Mouse (Mus musculus) megakaryocyte, adult 5-6 weeks (primary cell): ENCODE results near the gene Clca3a2. TPM values are rescaled to one million over a fixed set of nuclear protein-coding genes. Genes with fewer than 3 reads are reported as not detected.
"Not testable (repeated sequence)": the region's sequence is repeated elsewhere in the genome, so short reads cannot be mapped to it uniquely, and the experiment has no call there.

Experiments
- ATAC-seq: 2 replicates; pipeline ENCODE4 v1.8.0; 2016; ENCODE audit warnings: mild to moderate bottlenecking, inconsistent platforms; ENCODE audit not compliant: poor library complexity, severe bottlenecking
- total RNA-seq, 2 experiments: library from RNA; stranded (forward) in 1 of 2; stranded (reverse) in 1 of 2; fragments of 153-499, 151-499 nt in 1 of 2; fragments of 221-1000, 200-1000 nt in 1 of 2; gene quantifications; 2 replicates each; pipeline versions ENCODE4 v1.2.3 to v1.2.4; 2015 to 2017

Gene Clca3a2
- total RNA-seq (2015), result not detected in 2 replicates
- not detected in 2 replicates for total RNA-seq (2017)

- not testable (repeated sequence) for ATAC-seq
These were observed at the start of gene Clca3a2 for GRCm38 (mm10) chr3:144819219-144819618. Clca3a2 (minus strand) TSS chr3:144819494.

DNA sequence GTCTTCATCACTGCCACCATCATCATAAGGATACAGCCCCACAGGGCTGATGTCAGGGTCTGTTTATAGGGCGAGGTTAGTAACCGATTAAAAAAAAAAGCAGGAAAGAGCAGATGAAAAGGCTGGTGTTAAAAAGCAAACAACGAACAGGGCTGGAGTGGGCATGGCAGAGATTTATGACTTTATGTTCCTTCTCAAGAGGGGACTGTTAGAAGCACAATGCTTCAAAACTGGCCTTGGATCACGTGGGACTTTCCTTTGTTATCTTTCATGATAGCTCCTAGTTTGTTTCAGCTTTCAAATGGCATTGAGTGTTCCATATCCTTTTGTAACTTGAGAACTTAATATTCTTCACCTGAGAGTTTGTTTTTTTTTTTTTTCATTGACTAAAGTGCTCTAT, 30.3 kb upstream of the Clca3a2 start:
- no peak for ATAC-seq

DNA sequence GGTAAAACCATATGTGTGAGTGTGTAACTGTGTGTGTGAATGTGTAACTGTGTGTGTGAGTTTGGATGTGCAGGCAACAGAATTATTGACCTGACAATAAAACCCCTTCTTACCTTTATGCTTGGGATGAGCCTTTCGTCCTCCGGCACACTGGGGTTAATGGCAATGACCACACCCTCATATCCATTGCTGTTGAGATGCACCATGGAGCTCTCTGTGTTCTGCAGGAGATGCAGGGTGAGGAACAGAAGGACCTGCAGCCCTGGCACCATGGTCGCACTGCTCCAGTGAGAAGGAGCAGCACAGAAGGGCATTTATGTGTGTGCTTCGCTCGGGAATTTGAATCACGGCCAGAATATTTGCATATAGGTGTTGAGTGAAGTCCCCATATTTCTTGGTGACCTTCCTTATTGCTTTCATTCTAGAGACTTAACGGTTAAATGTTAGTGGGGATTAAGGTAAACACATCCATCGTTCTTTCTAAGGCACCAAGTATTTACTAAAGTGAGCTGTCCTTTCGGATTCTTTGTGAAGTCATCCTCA, 29.8 kb upstream of the Clca3a2 start, which contains the start of gene Clca3b:
Gene Clca3b, minus strand, starts transcription at position 344 of the 543 bp plus-strand sequence.
- not testable (repeated sequence) for ATAC-seq

GRCm38 (mm10) chr3:144827257-144827656, 8.0 kb upstream of the Clca3a2 start:
- ATAC-seq, result no peak

- peak; percentile 51; the same call in 1 of the 2 replicates for ATAC-seq
These were observed 5.9 kb upstream of the Clca3a2 start for GRCm38 (mm10) chr3:144825151-144825550.

- no peak for ATAC-seq
These were observed 4.0 kb upstream of the Clca3a2 start for GRCm38 (mm10) chr3:144823331-144823730.

DNA sequence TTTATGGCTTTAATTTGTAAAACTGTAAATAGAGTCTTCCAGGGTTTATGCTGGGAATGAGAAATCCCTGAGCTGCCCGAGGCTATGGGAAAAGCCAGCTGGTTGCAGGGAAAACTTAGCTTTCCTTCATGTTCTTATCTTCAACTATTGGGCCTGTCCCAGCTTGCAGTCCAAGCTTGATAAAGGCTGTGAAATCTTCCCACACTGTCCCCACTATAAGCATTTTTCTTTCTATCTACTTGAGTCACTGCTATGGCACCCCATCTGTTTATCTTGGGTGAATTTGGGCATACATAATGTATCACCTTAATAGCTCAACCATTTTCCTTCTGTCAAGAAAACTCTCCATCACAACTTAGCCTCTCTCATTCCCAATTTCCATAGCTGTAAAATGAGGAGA, 1.3 kb upstream of the Clca3a2 start:
- ATAC-seq, result no peak

DNA sequence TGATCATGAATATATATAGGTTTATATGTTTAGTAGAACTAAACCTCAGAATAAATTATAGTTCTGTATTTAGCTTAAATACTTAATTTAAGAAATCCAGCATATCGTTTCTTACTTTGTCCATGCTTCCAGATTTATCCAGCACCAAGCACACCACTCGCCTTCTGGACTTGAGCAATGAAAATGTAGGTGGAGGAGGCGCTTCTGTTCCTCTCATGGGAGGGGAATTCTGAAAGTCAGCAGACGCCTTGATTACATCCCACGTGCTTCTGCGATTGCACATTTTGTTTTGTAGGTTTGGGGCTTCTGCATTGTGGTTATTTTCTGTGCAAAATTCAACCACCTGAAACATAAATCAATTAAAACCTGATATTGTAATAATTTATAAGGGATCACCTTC, 6.0 kb downstream of the Clca3a2 start:
- ATAC-seq, result not testable (repeated sequence)

DNA sequence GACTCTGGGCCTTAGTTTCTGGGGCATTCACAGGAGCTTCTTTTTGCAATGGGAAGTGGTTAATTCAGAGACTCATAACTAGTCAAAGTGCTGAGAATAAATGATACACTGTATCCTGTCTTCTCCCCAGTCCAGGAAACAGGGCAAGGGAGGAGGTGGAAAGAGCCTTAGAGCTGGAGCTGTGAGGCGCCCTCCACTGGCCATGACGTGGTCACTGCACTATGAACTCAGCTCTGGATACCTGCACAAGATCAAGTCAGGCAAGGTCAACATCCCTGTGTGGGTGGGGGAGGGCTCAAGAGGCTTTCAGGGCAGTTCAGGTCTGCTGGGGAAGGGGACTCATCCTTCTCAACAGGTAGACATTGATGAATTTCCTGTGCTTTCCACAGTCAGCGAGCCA, 7.5 kb downstream of the Clca3a2 start:
- ATAC-seq, result no peak

DNA sequence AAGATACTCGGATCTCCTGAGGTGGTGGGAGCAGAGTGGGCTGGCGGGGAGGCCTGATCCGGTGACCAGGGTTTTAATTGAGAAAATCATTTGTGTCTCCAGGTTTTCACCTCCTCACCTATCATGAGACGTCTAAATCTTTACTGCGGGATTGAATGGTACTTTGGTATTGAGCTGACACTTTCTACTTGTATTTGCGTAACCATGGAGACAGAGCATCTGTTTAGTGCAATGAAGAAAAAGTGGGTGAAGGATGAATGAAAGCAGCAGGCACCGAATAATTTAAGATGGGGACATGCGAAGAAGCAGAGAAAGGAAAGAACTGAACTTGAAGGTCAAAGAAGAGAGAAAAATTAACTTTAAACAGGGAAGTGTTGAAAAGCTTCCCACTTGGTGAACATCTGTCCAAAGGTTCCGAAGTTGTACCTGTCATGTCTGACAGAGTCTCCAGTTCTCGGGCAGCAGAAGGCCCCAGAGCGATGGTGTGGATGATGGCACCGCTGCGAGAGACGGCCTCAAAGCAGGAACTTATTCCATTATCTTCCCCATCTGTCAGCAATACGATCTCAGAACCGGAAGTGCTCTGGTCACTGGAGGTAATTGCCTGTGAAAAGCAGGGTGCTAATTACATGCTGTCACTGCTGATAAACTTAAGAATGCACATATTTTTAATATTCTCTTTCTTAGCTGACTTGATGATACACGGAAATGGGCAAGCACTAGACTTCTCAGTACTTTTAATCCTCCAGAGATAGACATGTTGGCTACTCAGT, 11.0 kb downstream of the Clca3a2 start:
- not testable (repeated sequence) for ATAC-seq

DNA sequence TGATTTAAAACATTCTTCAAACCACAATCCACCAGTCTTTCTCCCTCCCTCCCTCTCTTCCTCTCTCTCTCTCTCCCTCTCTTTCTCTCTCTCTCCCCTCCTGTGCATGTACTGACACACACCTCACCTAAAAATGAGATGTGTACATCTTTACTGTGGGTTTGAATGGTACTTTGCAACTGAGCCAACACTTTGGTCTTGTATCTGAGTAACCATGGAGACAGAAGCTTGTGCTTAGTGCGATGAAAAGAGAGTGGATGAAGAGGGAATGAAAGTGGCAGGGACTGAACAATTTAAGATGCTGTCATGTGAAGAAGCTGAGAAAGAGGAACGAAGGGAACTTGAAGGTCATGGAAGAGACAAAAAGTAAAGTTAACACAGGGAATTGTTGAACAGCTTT, 12.7 kb downstream of the Clca3a2 start:
- ATAC-seq, result not testable (repeated sequence)

GRCm38 (mm10) chr3:144801861-144802260, 17.4 kb downstream of the Clca3a2 start:
- no peak; the same call in 1 of the 2 replicates for ATAC-seq

GRCm38 (mm10) chr3:144785181-144786148, 33.8 kb downstream of the Clca3a2 start:
- no peak for ATAC-seq

DNA sequence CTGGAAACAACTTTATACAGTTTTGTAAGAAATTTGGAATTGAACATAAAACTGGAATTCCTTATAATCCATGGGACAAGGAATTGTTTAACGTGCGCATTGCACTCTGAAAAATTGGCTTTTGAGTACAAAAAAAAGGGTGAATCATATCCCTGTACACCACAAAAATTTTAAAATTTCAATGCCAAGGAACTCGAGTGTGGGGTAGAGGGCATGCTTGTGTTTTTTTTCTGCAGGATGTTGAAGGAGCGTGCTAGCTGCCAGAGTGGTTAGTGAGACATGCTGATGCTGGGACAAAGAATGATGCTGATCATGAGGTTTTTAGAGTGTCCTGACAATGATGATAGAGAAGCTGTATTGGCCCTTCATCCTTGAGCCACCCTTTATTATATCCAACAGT, 54.1 kb downstream of the Clca3a2 start:
- no peak for ATAC-seq

- no peak for ATAC-seq
These were observed 57.8 kb downstream of the Clca3a2 start for GRCm38 (mm10) chr3:144761454-144761853.

GRCm38 (mm10) chr3:144760592-144761309, 58.5 kb downstream of the Clca3a2 start, which contains the start of gene Clca3a1:
Clca3a1 (minus strand) TSS chr3:144760977.
- peak; percentile 49 for ATAC-seq

DNA sequence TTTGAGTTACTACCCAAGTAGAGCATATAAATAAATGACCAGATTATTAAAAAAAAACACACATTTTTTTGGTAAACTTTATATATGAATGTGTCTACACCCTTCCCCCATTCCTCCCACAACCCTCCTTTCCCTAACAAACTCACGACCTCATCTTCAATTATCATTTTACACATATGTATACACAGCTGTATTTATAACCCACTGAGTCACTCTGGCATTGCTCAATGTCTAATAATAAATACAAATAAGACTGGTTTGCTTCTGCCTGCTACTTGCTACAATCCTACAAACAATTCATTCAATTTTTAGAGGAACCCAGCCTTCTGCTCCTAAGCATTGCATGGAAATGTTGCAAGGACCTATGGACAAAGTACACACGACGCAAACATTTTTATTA, 59.6 kb downstream of the Clca3a2 start:
- ATAC-seq, result no peak

GRCm38 (mm10) chr3:144756103-144756502, 63.2 kb downstream of the Clca3a2 start:
- ATAC-seq, result not testable (repeated sequence)

GRCm38 (mm10) chr3:144753120-144753519, 66.2 kb downstream of the Clca3a2 start:
- ATAC-seq, result peak; percentile 73
